Mouse (Mus musculus): ENCODE results near the gene Cenpi.
"Not testable (repeated sequence)": the region's sequence is repeated elsewhere in the genome, so short reads cannot be mapped to it uniquely, and the experiment has no call there.

The Cenpi gene

GRCm38 (mm10) chrX:134307534-134308274 lies at the start of gene Cenpi:
TSS of gene Cenpi (plus strand) at chrX:134308084.
- peak; percentile 92 for DNase-seq

GRCm38 (mm10) chrX:134261191-134261590 lies 46.7 kb upstream of the Cenpi start:
- DNase-seq, result no peak

DNA sequence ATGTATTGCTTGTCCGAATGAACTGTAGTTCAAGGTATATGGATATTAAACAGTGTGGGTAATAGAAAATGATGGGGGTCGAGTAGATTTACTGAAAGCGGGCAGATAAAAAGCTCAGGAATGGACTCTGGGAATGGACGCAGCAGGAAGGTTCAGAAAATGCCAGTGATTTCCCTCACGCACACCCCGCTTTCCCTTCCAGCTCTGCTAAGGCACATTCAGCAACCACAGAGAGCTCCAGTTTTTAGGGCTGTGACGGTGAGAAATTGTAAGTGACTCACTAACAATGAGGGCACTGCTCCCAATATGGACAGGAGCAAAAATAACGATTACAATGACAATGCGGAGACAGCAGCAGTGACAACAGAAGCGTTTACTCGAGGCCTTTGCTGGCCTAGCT lies 45.8 kb upstream of the Cenpi start:
- DNase-seq, result peak; percentile 12

DNA sequence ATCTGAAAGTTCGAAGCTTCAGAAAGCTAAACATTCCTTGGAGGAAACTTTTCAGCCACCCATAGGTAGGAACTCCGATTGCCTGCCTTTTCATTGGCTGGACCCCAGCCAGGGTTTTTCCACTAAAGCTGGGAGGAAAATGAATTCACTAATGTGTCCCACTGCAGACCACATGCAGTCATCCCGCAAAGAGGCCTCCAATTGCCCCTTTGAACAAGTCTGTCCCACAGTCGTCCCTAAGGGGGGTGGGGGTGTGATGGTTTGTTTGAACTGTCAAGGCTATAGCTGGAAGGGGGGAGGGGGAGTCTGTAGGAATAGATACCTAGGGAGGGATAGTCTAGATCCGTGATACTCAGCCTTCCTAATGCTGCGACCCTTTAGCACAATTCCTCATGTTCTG lies 32.2 kb upstream of the Cenpi start:
- DNase-seq, result peak; percentile 21

DNA sequence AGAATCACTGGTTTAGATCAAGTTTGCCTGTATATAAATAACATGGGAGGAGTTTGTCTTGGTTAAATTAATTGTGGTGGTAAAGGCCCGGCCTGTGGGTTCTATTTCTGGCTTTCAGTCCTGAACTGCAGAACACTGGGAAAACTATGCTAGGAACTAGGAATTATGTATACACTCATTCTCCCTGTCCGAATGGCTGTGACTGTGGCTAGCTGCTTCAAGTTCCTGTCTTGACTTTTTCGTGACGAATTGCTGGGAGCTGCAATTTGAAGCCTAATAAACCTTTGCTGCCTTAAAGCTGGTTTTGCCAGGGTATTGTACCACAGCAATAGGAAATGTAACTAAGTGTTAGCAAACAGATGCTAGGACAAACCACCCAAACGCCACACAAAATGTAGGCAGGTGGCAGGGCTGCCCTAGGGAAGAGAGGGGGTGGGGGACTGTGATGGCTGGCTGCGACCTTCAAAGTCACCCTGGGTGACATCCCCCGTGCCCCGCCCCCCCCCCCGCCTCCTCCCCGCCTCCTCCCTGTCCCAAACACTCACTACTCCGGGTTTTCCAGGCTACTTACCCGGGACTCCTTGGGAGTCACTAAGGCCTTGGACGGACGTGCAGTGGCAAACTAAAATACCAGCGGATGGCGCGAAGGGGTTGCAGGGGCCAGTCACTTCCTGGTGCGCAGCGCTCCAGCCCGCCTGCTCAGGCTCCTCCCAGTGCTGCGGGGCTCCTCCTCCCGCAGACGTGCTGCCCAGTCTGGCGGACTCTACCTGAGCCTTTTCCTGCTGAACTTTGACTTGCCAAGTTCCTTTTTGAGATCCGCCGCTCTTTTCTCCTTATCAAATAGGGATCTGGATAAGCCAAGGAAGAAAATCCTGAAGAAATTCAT lies 31.4 kb upstream of the Cenpi start, which contains the start of gene Trmt2b:
Gene Trmt2b (minus strand): TSS at position 710 of the 886 bp plus-strand sequence.
- DNase-seq, result peak; percentile 66

GRCm38 (mm10) chrX:134280531-134280930 lies 27.4 kb upstream of the Cenpi start:
- DNase-seq, result no peak

DNA sequence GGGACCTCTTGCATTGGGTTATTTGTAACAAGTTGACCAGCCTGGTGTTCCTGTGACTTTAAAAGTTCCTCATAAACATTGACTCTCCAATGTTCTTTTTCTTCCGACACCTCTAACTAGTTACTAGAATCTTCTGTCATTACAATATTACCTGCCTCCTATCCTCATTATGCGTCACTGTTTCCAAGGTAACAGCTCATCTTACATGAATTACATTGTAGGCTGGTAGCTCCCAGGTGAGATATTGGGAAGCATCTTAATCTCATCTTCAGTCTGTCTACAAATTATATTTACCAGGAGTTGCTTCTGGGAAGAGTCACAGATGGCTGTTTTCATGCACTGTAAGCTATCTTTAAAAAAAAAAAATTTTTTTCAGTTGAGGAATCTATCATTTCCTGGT lies 22.8 kb upstream of the Cenpi start:
- no peak for DNase-seq

DNA sequence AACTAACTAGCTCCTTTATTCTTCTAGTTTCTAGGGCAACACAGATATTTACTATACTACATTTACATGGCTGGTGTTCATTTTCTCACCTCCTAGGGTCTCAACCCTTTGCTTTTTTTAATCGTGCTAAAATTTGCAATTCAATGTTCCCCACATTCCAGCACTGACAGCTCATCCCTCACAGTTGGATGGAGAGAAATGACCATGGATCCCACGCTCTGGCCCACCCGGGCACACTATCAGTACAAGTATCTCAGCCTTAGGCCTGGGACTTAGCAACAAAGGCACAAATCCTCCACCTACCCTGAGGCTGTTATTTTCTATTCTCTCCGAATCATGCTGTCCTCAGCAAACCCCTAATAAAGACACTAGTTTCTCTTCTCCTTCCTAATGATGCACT lies 22.1 kb upstream of the Cenpi start:
- no peak for DNase-seq

- DNase-seq, result no peak
These were observed 20.6 kb upstream of the Cenpi start for GRCm38 (mm10) chrX:134287305-134287704.

DNA sequence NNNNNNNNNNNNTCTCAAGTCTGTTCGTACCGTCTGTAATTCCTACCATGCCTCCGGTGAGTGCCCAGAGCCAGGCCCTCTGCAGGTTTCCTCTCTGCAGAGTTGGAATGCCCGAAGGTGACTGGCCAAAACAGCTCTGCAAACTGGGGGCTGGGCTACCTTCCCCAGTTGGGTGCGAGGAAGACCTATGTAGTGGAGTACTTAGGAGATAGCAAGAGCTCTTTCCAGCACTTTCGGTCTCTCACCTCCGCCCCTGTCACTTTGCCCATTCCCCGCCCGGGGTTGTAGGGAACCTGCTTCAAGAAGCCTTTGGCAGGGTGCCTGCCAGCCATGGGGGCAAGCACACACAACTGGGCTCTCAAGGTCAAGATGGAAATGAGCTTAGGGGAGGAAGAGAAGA lies 11.6 kb upstream of the Cenpi start:
- DNase-seq, result peak; percentile 28

- DNase-seq, result peak; percentile 68
These were observed 11.1 kb upstream of the Cenpi start for GRCm38 (mm10) chrX:134296737-134297136.

DNA sequence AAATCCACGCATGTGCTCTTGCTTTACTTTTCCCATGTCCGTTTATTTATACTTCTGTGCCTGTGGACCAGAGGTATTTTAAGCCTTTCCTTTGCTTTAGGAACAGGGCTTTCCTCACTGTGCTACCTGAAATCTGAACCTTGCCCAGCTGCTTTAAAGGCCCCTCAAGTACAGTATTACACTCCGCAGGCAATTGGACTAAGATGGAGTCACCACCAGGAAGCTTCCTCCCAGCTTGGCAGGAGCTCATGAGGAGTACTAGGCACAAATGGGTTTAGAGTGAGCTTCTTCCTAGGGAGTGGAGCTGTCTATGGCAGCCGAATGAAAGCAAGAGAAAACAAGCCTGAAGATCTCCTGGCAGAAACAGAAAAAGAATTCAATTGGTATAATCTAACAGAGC lies 10.7 kb upstream of the Cenpi start:
- peak; percentile 4 for DNase-seq

DNA sequence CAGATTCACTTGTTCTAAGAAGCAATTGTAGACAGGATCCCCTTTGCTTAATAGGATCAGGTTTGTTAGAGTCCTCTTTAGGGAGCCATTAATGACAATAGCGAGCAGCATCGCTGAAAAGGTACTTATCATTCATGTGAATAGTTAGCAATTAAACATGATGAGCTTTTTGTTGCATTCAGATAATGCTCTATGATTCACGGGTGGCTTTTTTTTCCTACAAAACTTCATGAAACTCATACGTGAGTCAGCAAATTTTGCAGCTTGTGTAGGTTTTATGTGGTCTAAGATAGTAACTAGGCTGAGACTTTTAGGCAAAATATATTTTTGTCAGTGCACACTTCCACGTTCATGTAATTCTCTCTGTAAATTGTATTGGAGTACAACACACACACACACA lies 7.7 kb upstream of the Cenpi start:
- peak; percentile 19 for DNase-seq

- DNase-seq, result no peak
These were observed 4.6 kb upstream of the Cenpi start for GRCm38 (mm10) chrX:134303287-134303686.

DNA sequence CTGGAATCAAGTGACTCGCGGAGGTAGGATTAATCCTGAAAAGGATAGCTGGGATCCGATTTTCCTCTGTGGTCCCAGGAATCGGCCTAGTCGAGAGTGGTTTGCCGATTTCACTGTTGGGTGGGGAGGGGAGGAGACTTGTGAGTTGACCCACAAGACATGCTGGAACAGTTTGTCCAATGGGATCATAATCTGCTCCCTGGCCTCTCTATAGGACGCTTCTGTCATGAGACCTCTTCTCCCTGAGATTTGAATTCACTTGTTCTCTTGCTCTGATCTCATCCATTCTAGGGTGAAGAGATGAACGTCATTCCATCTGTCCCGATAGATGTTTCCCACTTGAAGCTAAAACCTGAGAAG lies 371 bp downstream of the Cenpi start:
- peak; percentile 75 for DNase-seq

GRCm38 (mm10) chrX:134311193-134311592 lies 3.3 kb downstream of the Cenpi start:
- DNase-seq, result not testable (repeated sequence)

- peak; percentile 28 for DNase-seq
These were observed 11.5 kb downstream of the Cenpi start for GRCm38 (mm10) chrX:134319153-134319932.

GRCm38 (mm10) chrX:134333280-134333679 lies 25.4 kb downstream of the Cenpi start:
- peak; percentile 4 for DNase-seq

GRCm38 (mm10) chrX:134342735-134343134 lies 34.9 kb downstream of the Cenpi start:
- DNase-seq, result no peak

DNA sequence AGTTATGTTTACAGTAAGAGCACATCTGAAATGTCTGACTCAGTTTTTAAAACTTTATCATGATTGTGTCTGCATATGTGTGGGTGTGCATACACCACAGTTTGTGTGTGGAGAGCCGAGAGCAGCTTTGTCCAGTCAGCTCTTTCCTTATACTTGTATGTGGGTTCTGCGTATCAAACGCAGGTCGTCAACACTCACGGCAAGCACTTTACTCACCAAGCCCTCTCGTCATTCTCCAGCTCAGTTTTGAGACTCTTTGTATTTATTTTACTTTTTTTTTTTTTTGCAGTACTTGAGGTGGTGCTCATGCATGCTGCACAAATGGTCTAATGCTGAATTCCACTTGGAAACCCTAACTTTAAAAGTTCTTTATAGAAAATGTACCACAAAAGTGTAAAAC lies 42.3 kb downstream of the Cenpi start:
- DNase-seq, result no peak

DNA sequence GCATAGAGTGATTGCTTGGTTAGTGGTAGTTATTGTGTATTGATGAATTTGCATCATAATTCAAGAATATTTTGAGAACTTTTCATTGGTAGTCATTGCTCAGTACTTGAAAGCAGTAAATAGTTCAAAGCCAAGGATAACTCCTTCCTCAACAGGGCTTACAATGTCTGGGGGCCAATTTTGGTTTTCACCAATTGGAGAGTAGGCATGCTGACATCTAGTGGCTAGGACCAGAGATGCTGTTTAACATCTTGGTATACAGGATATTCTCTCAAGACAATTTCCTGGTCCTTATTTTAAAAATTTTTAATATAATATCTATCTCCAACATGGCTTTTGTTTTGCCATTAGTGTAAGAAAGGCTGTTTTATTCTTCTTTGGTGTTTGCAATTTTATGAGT lies 46.0 kb downstream of the Cenpi start:
- DNase-seq, result peak; percentile 1

GRCm38 (mm10) chrX:134359336-134359735 lies 51.5 kb downstream of the Cenpi start:
- no peak for DNase-seq

DNA sequence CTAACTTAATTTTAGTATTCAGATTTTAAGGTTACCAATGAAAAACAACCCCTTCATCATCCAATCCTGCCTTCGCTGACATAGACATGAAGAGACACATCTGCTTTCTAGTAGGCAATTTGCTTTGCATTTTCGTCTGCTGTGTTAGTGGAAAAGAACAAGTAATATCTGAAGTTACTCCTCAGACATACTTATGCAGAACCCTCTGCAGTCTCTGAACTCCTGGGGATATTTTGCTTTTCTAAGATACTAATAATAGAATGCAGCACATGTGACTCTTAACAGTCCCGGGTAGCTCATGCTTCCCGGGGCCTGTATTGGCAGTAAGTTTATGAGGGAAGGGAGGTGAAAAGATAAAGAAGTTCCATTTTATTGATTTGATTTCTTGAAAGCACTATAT lies 54.3 kb downstream of the Cenpi start:
- no peak for DNase-seq

Measured in retina, postnatal 1 day (tissue).